Mouse (Mus musculus) right cerebral cortex, postnatal 25 days (tissue): Measurements from ENCODE around the gene Palld.

Experiments used
- DNase-seq: peaks from one replicate; pipeline ENCODE4 v3.0.0; 2022

Palld gene

DNA sequence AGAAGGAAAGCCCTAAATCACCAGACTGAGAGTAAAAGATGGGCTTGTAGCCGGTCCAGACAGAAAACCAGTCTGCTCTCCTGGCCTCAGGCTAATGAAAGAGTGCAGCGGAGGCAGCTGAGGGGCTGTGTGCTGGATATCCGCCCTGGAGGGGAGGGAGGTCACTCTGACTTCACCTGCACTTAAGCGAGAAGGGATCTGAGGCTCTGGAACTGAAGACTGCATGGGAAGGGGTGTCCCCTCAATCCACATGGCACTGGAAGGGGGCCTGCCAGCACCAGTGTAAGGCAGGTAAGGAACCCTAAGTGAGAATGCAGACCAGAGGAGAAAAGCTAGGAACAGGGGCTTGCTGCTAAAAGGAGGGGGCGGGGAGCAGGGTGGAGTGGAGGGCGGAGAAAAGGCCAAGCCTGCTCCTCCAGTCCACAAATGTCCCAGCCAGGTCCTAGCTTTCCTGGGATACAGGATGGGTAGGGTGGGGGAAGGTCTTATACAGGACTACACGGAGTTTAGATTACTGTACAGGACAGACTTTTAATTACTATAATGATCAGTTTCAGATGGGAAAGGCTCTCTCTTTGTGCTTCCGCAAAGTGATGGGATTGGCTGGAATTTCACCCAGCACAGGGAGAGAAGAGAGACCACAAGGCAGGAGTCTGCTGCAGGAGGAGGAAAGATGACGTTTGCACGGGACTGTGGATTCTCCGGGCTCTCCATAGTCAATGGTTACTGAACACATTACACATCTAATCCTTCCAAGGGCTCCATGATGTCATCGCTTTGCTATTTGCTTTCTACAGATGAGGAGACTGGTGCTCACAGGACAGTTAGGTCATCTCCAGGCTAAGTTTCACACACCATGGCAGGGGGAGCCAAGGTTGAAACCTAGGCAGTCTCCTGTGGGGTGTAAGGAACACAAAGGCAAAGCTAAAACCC, 278.7 kb downstream of the Palld start:
- no peak for DNase-seq

DNA sequence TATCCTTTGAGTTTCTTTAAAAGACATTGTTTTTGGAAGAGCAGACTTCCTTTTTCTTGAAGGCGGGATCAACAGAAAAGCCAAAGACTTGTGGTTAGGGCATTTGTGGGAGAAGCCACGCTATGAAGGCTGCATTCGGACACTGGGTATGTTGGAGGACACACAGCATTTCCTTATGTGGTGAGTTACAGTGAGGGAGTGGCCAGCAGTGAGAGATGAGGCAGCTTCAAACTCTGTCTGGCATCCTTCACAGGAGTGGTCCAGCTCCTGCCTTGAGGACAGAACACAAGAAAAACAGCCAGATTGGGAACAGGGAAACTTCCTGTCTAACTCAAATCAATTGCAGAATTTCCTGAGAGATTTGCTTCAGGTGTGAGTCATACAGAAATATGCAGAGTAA, 281.2 kb downstream of the Palld start:
- no peak for DNase-seq

DNA sequence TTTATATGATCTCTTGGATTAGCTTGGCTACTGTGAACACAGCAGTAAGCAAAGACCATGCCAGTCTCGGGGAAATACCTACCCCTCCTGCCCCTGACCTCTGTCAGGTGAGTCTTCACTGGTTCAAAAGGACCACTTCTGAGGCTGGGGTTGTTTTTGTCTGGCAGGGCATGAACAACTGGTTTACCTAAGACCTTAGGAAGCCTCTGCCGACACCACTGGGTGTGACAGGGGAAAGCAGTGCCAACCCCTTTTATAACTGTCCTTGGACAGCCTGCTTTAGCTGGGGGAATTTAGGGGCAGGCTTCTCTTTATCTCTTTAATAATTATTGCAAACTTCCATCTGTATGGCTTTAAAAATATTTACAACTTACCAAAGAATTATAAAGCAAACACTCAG, 284.8 kb downstream of the Palld start:
- no peak for DNase-seq

DNA sequence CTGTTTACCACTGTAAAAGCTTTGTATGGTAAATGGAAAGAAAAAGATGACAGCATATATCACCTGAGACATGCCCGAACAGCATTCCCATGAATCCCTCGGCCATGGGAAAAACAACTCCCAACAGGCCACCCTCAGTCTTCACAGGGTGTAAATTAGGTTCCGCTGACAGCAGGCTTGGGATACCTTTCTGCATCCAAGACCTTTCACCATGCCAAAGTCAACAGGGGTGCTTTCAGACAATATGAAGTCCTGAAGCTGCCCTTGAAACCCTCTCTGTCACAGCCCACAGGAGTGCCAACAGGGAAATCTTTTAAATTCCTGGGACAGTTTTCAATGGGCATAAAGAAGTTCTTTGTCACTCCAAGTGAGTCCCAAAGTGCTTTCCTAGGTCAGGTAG, 285.4 kb downstream of the Palld start:
- no peak for DNase-seq

DNA sequence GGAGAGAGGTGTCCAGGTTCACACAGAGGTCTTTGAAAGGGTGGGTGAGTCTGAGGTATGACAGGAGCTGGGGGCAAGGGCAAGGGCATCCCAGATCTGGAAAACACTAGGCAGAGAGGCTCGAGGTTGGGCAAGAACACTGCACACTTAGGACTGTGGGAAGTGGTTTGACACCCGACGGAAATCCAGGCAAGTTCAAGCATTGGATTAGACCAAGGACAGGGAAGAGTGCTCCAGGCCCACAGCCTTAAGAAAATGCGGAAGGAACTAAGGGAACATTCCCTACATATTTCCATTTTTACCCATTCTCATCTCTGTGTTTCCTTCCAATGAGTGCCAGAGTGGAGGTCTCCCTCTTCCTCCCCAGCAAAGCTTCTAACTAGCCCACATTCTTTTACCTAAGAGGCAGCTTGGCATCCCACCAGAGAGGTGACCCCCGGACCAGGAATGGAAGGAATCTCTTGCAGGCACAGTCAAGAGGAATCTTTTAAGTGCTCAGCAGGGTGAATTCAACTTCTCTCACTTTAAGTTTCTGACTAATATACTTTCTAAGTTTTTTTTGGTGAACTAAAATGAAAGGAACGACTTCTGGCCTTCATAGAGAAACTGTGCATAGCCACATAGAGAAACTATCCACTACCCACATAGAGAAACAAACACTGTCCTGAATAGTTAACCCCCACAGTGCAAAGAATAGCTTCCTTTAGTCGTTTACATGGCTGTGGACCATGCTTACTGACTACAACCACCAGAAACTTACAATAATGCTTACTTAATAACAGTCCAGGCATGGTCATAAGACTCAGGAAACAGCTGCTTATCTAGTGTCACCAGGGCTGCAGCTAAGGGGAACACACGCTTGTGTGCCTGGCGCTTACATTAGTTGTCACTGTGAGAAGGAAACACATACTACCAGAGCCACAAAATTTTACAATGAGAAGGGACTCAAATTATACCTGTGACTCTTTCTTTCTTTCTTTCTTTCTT, 286.5 kb downstream of the Palld start:
- DNase-seq: no peak

DNA sequence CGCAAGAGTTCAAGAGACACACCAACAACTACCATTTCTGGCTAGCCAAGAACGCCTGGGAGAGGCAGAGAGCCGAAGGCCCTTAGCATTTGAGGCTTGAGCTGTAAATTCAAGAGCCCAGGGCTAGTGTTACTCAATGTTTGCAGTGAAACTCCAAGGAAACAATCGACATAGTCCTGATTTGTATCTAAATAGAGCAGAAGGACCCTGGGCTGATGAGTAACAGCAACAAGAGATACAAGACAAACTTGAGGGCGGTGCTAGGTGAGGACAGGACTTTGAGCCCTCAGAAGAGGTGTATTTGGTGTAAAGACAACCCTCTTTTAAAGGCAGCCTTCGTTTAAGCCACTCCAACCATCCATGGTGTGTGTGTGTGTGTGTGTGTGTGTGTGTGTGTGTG, 290.7 kb downstream of the Palld start:
- no peak for DNase-seq

DNA sequence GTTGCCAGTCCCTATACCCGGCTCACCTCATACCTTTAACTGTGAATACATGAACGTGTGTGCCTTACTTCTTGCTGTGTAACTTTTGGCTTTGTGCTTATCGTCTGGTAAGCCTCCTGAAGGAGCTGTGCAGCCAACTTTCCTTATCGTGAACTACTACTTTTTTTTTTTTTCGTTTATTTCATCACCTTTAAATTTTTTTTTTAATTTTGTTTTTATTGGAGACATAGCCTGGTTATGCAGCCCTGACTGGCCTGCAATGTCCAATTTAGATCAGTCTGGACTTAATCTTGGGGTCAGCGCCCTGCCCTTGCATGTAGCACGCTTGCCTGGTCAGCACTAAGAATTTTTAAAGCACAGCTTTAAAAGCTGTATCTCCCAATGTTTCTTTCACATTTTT, 291.4 kb downstream of the Palld start:
- no peak for DNase-seq

DNA sequence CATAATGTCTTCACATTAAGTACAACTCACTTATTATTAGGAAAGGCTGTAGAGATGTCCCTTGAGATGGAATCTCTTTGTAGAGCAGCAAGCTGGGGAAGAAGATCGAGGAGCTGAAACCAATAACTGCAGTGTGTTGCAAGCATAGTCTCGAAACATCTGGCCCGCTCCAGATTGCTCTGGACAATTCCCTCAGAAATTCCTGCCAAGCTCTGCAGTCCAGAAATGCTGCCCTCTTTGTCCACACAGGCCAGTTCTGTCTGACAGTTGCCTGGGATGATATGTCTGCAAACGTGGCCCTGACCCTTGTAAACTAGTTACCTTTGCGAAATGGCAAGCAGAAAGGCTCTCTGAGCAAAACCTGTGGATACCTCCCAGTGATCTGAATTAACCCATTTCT, 291.9 kb downstream of the Palld start:
- no peak for DNase-seq

DNA sequence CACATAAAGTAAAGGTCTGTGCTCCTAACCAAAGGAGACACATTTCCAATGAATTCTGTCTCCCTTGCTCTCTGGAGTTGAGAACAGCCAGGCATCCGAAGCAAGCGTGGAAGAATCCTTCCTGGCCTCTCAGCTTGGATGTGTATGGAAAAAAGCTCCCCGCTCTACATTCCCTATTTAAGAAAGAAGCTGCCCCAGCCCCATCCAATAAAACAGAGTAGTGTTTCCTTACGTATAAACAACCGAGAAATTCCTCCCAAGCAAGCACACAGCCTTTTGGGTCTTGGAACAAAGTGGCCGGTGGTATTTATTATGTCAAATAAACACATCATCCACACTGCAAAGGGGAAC, 295.1 kb downstream of the Palld start:
- no peak for DNase-seq

DNA sequence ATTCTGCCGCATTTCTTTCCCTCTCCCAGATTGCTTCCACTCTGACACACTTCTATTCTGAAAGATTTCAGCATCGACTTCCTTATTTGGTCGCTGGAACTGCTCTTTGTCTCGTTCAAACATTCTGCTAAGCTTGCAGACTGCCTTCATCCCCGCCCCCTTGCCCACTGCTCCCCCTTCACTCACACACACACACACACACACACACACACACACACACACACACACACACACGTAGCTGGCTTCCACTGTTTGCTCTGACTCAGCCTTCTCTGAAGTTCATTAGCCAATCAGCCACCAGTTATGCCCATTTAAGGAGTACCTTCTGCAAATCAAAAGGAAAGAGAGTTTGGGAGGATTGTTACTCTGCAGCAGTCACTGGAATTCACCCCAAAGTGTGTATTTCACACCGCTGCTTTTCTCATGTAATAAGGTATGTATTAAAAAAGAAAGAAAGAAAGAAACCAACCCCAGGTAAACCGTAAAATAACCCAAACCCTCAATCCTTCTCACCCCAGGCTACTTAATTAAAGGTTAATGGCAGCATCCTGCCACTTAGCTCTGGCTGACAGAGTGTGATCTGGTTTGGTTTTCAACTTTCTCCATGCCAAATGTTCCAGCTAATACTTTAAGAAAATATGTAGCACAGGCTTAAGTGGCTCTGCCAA, 295.6 kb downstream of the Palld start:
- DNase-seq: peak; percentile 42

DNA sequence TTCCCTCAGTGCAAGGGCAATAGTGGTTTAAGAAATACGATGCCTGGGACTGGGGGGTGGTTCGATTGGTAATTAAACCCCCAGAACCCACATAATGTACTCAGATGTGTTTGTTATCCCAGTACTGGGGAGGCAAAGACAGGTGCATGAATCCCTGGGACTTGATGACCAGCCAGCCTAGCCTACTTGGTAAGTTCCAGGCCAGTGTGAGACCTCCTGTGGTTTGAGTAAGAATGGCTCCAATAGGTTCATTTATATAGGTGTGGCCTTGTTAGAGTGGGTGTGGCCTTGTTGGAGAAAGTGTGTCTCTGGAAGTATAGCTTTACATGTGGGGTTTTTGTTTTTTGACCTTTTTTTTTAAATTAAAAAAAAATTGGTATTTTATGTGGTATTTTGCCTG, 297.6 kb downstream of the Palld start:
- DNase-seq: no peak

DNA sequence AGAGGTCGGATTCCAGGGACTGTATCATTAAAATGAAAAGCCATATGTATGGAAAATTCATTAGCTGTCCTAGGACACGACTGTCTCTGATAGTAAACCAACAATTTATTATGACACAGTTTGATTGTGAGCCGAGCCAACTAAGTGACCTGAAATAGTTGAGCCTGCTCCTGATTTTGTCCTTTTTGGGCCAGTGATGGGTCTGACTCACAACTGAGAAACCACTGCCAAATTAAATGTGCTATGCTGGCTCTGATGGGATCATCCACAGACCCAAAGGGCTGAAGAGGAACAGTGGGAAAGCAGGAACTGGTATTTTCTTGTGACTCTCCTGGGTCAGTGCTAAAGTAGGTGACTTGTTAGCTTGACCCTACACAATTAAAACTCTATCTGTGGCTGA, 305.6 kb downstream of the Palld start:
- no peak for DNase-seq

DNA sequence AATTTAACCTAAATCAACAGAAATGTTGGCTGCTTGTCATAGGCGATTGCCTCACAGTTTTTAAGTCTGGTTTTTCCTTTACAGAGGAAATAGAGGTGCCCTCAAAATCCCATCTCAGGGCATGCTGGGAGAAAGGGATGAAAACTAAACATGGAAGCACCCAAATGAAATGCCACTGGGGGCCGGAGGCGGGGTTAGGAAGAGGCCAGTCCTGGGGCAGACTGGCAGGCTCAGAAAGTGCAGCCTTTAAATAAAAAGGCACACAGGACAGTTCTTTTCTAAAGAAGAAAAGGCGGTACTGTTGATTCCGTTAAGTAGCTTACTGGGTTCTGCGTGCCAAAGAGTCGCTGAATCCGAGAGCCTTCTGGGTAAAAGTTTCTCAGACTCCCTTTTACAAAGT, 311.0 kb downstream of the Palld start:
- DNase-seq: no peak

DNA sequence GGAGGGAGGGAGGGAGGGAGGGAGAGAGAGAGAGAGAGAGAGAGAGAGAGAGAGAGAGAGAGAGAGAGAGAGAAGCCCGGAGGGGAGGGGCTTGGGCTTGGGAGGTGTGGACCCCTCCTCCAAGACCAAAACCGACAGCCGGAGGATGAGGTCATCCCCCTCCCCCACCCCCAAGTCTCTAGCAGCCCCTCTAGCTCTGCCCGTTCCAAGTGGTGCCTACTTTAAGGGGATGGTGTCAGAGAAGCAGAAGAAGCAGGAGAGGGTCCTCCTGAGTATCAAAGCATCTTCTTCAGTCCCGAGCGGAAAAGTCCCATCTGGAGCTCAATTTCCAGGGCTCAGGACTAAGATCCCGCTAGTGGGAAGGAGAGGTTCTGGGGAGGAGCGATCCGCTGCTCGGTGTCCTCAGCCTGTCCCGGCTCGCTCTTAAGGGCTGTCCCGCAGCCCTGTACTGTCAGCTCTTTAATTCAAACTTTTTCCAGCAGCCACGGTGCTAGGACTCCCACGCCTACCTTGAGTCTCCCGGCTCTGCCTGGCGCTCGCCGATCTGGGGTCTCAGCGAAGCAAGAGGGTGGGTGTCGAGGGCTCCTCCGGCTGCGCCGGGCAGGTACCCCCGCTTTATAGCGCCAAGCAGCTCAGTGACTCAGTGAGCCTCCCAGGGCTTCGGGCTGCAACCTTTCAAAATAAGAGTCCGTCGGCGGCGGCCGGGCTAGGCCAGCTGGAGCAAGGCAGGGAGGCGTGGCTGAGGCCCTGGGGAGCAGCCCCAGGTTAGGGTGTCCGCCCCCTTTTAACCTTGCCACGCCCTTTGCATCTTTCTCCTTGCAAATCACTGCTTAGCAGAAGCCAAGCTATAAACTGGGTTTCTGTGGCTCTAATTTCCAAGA, 311.7 kb downstream of the Palld start:
- DNase-seq: peak; percentile 68

DNA sequence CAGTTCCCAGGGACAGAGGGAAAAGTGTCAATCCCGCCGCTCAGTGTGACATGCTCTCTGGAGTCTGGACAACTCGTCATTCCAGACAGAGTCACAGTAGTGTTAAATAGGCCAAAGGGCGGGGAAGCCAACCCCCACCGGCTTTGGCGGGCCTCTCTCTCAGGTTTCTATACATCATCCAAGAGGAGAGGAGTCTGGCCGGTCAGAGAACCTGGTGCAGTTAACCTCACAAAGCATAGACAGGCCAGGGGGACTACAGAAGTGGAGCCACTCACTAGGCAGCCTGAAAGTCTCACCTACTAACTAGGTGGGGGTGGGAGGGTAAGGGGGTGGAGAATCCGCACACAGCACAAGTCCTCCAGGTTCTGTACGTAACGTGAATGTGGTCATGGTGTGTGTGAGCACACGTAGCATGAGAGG, 312.5 kb downstream of the Palld start:
- DNase-seq: no peak

DNA sequence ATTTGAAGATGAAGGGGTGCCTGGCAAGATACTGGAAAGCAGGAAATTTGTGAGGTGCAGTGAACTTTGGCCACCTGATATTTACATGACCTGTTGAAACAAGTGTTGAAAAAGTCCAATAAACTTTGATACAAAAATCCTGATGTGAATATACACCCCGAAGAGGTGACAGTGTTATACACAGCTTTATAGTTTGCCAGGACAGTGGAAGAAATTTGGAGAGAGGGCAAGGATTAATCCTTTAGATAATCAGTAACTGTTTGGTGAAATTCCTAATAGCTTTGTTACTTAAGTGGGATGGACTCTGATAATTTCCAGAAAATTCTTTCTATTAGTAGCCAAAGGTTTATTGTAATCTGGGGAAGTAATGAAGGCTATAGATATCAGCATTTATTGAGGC, 314.2 kb downstream of the Palld start:
- DNase-seq: no peak

DNA sequence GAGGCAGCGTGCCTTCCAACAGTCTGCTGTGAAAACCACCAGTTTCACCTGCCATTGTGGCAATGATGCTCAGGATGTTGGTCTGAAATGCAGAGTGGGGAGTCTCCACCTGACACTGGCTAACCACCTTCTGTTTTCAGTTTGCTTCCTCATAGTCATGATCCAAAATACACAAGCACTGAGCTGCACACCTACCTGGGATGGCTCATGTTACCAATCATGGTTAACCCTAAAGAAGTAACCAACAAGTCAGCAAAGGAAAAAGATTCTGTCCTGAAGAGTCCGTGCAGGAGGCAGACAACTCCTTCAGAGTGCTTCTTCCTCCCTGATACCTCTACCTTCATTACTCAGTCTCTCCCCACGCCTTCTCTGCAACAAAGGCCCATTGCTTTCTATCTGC, 314.8 kb downstream of the Palld start:
- no peak for DNase-seq

DNA sequence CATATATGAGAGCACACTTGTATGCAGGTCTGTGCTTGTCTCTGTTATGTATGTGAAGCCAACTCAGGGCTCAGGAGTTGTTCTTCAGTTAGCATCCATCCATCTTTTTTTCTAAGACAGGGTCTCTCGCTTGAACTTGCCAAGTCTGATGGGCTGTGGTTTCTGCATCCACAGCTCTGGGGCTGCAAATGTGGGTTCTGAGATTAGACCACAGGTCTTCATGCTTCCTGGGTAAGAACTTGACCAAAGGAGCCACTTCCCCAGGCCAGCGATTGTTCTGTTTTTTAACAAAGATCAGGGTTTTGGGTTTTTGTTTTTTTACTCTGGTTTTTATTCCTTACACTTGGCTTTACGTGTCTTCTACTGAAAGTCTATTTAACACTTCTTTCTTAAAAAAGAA, 316.0 kb downstream of the Palld start:
- no peak for DNase-seq

DNA sequence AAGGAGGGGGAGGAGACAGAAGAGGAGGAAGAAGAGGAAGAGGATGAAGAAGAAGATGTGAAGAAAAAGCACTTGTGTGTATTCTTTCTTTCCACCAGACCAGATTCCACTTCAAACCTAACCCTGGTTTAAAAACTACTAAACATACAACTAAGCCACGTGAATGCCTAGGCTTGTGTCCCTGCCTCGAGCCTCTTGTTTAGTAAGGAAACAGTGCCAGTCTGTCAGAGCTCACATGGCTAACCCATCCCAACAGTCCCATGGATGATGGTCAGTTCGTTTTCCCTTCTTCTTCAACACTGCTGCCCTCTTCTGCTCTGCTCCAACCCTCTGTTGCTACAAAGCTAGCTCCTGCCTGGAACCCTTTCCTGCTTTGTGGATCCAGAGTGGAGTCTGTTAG, 316.7 kb downstream of the Palld start:
- DNase-seq: no peak

DNA sequence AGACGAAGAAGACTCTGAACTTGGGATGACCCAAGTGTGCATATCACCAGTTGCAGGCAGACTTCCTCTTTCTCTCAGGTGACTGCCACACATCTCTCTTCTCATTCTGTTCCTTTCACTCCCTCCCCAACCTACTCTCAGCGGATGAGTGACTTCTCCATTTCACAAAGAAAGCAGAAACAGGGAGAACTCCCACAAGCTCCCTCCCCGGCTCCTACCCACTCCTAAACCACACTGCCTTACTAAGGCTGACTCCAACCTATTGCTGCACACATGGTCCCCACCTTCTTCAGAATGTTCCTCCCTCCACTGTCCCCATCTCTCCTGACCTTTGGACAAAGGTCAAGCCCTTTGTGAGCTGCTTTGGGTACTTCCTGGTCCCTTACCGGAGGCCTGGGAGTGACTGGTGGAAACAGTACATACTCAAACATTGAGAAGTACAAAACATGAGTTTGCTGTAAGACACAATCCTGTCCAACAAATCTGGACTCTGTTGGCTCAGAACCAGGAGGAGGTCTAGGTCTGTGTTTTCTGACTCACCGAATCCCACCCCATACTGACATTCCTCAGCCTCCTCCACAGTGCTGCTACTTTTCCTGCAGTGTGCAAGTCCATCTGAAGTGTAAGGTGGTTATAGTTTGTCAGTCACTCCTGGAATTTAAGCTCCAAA, 317.6 kb downstream of the Palld start:
- no peak for DNase-seq

DNA sequence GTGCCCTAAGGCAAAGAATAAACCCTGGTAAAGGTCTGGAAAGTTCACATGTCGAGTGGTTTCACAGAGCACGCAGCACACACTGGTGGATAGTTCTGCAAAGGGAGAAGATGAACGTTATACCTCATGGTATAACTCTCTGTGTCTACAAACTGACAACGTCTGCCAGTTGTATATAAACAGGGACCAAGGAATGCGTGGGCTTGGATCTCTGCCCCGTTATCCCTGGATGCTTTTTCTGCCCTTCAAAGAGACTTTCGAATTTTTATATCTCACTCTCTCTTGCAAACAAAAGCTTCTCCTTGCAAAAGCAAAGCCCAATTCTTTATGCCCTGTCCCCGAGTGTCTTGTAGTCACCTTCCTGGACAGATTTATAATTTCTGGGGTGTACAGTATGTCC, 319.9 kb downstream of the Palld start:
- DNase-seq: no peak

DNA sequence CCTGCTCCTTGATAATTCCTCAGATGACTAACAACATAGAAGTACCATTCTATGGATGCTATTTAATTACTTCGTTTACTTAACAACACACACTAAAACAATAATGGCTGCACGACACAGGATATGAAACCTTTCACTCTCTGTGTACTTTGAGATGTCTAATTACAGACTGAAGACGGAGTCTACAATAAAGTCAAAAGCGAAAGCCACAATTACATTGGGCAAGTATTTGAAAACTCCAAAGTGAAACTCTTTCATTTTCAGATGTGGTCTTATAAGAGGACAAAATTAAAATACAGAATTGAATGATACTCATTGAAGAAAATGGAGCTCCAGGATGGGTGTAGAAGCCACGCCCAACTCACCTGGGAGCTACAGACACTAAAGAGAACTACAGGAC, 321.2 kb downstream of the Palld start:
- no peak for DNase-seq
